Mouse (Mus musculus) small intestine, adult 2 months (tissue): ENCODE data around the gene Gm20388. TPM values are rescaled to one million over a fixed set of nuclear protein-coding genes. Genes with fewer than 3 reads are reported as not detected.

ENCODE experiments used
- H3K27ac ChIP-seq: fragments of 200-500 bp; 2 replicates; pipeline ENCODE4 v1.5.1; 2012; ENCODE audit warnings: low read depth, low read length, control low read depth, inconsistent platforms; ENCODE audit not compliant: insufficient read depth
- H3K27me3 ChIP-seq: fragments of 200-500 bp; 2 replicates; pipeline ENCODE4 v1.6.1; 2012; ENCODE audit warnings: mild to moderate bottlenecking, moderate library complexity, low read length, inconsistent platforms; ENCODE audit not compliant: control insufficient read depth, insufficient read depth
- H3K36me3 ChIP-seq: fragments of 200-500 bp; 2 replicates; pipeline ENCODE4 v1.6.1; 2012; ENCODE audit warnings: mild to moderate bottlenecking, low read length, control low read depth, inconsistent platforms; ENCODE audit not compliant: control insufficient read depth, insufficient read depth
- H3K4me1 ChIP-seq: fragments of 200-500 bp; 2 replicates; pipeline ENCODE4 v1.6.1; 2012; ENCODE audit warnings: low read length, inconsistent platforms, mixed read lengths; ENCODE audit not compliant: control insufficient read depth, insufficient read depth, insufficient read length
- H3K4me3 ChIP-seq: fragments of 200-500 bp; 2 replicates; pipeline ENCODE4 v1.5.1; 2012; ENCODE audit warnings: low read depth, mild to moderate bottlenecking, control low read depth, inconsistent platforms, low read length, moderate library complexity
- CTCF ChIP-seq: fragments of 200-500 bp; IDR thresholded peaks from 2 replicates; pipeline ENCODE4 v1.5.1; 2012; ENCODE audit warnings: low read depth, mild to moderate bottlenecking, control low read depth, inconsistent platforms, low read length, moderate library complexity, mixed read lengths; ENCODE audit not compliant: insufficient replicate concordance, insufficient read length; ENCODE audit errors: extremely low read depth
- POLR2A ChIP-seq: fragments of 200-500 bp; IDR thresholded peaks from 2 replicates; pipeline ENCODE4 v1.6.1; 2012; ENCODE audit warnings: low read depth, mild to moderate bottlenecking, control low read depth, inconsistent platforms, low read length, moderate library complexity
- WGBS: fragments of 180-500 bp; shearing (Covaris S2); methylation state at CpG from one replicate; pipeline ENCODE4 v1.1.7; 2018; 5-methylcytosine and 5-hydroxymethylcytosine counted together
- polyA plus RNA-seq: library from polyadenylated mRNA; depleted of rRNA; stranded (reverse); fragments of >200 nt; gene quantifications from 2 replicates; pipeline ENCODE4 v1.2.3, GENCODE M21; 2012

Gm20388 gene
- polyA plus RNA-seq, 1 experiment = 37.3 TPM

- H3K4me3 ChIP-seq = no peak overlapping the region
- no peaks in the 10 kb centered on the region for H3K36me3 ChIP-seq
- 75% methylated on average over 15 of the region's 15 CpGs for WGBS
- TF ChIP-seq CTCF (no peak), POLR2A (no peak)
- peaks cover 13% of the 10 kb centered on the region for H3K4me1 ChIP-seq
- H3K27me3 ChIP-seq = no peaks in the 10 kb centered on the region
- H3K27ac ChIP-seq = no peak overlapping the region
Observed at GRCm38 (mm10) chr8:120462119-120462551, 551.5 kb downstream of the Gm20388 start.

- WGBS = 85% methylated on average over 6 of the region's 6 CpGs
- no peak overlapping the region for H3K27ac ChIP-seq
Observed at GRCm38 (mm10) chr8:120462611-120463010, 552.0 kb downstream of the Gm20388 start.

GRCm38 (mm10) chr8:120463918-120464584 lies 553.4 kb downstream of the Gm20388 start:
- Histone ChIP-seq H3K4me1 (peaks cover 13% of the 10 kb centered on the region), H3K36me3 (no peaks in the 10 kb centered on the region), H3K4me3 (no peak overlapping the region), H3K27me3 (no peaks in the 10 kb centered on the region), H3K27ac (no peak overlapping the region)
- TF ChIP-seq CTCF (no peak), POLR2A (no peak)
- 89% methylated on average over 9 of the region's 9 CpGs for WGBS

More at GRCm38 (mm10) chr8:120462611-120463010, 552.0 kb downstream of the Gm20388 start:
- Histone ChIP-seq H3K27me3 (no peaks in the 10 kb centered on the region), H3K4me3 (no peak overlapping the region), H3K4me1 (peaks cover 13% of the 10 kb centered on the region), H3K36me3 (no peaks in the 10 kb centered on the region)
- TF ChIP-seq POLR2A = no peak
- no peak for TF ChIP-seq CTCF

GRCm38 (mm10) chr8:120464585-120464937 lies 553.9 kb downstream of the Gm20388 start:
- no peak overlapping the region for H3K27ac ChIP-seq
- no peak overlapping the region for H3K4me3 ChIP-seq
- peaks cover 10% of the 10 kb centered on the region for H3K4me1 ChIP-seq
- TF ChIP-seq POLR2A (no peak), CTCF (no peak)
- no peaks in the 10 kb centered on the region for H3K27me3 ChIP-seq
- no peaks in the 10 kb centered on the region for H3K36me3 ChIP-seq
- WGBS = 96% methylated on average over 4 of the region's 4 CpGs

GRCm38 (mm10) chr8:120465710-120466109 lies 555.1 kb downstream of the Gm20388 start:
- TF ChIP-seq POLR2A = no peak
- no peak for TF ChIP-seq CTCF
- Histone ChIP-seq H3K36me3 (no peaks in the 10 kb centered on the region), H3K4me3 (no peak overlapping the region), H3K27ac (no peak overlapping the region), H3K4me1 (no peaks in the 10 kb centered on the region), H3K27me3 (no peaks in the 10 kb centered on the region)
- 83% methylated on average over 8 of the region's 8 CpGs for WGBS

- no peaks in the 10 kb centered on the region for H3K36me3 ChIP-seq
- no peaks in the 10 kb centered on the region for H3K27me3 ChIP-seq
- H3K4me3 ChIP-seq = no peak overlapping the region
- WGBS = 95% methylated on average over 10 of the region's 10 CpGs
- H3K4me1 ChIP-seq = no peaks in the 10 kb centered on the region; the same call in 1 of the 2 replicates
- no peak overlapping the region for H3K27ac ChIP-seq
- TF ChIP-seq CTCF (no peak), POLR2A (no peak)
Observed at GRCm38 (mm10) chr8:120466266-120466665, 555.6 kb downstream of the Gm20388 start.

- WGBS = 86% methylated on average over 7 of the region's 7 CpGs
- no peaks in the 10 kb centered on the region; the same call in 1 of the 2 replicates for H3K4me1 ChIP-seq
- no peak overlapping the region for H3K27ac ChIP-seq
- no peaks in the 10 kb centered on the region for H3K36me3 ChIP-seq
- no peaks in the 10 kb centered on the region for H3K27me3 ChIP-seq
- TF ChIP-seq POLR2A (no peak), CTCF (no peak)
- H3K4me3 ChIP-seq = no peak overlapping the region
Observed at GRCm38 (mm10) chr8:120467598-120467997, 557.0 kb downstream of the Gm20388 start.
